Mouse (Mus musculus) embryonic facial prominence, embryonic 15.5 days (tissue): ENCODE data around the gene Plekha8. TPM values are rescaled to one million over a fixed set of nuclear protein-coding genes. Genes with fewer than 3 reads are reported as not detected.

Experiments used
- ATAC-seq: fragments of 200-750 bp; cut with Nextera tagmentation; 2 replicates; pipeline ENCODE4 v1.8.0; 2017; ENCODE audit warnings: low read depth, moderate TSS enrichment; ENCODE audit not compliant: insufficient number of reproducible peaks, low FRiP score, low TSS enrichment
- H3K27ac ChIP-seq: fragments of 300-500 bp; sonication (generic); replicated peaks from 2 replicates; pipeline ENCODE4 v1.5.1; 2015; ENCODE audit warnings: mild to moderate bottlenecking, inconsistent platforms
- H3K27me3 ChIP-seq: fragments of 300-500 bp; sonication (generic); 2 replicates; pipeline ENCODE4 v1.6.1; 2015; ENCODE audit warnings: inconsistent platforms
- H3K36me3 ChIP-seq: fragments of 300-500 bp; sonication (generic); 2 replicates; pipeline ENCODE4 v1.6.1; 2015; ENCODE audit warnings: mild to moderate bottlenecking, inconsistent platforms
- H3K4me1 ChIP-seq: fragments of 300-500 bp; sonication (generic); 2 replicates; pipeline ENCODE4 v1.6.1; 2015; ENCODE audit warnings: inconsistent platforms
- H3K4me2 ChIP-seq: fragments of 300-500 bp; sonication (generic); replicated peaks from 2 replicates; pipeline ENCODE4 v1.6.1; 2015; ENCODE audit warnings: mild to moderate bottlenecking, inconsistent platforms
- H3K4me3 ChIP-seq: fragments of 300-500 bp; sonication (generic); replicated peaks from 2 replicates; pipeline ENCODE4 v1.5.1; 2015; ENCODE audit warnings: mild to moderate bottlenecking, inconsistent platforms
- H3K9ac ChIP-seq: fragments of 300-500 bp; sonication (generic); 2 replicates; pipeline ENCODE4 v1.6.1; 2015; ENCODE audit warnings: inconsistent platforms
- H3K9me3 ChIP-seq: fragments of 300-500 bp; sonication (generic); replicated peaks from 2 replicates; pipeline ENCODE4 v1.6.1; 2016; ENCODE audit warnings: inconsistent platforms
- WGBS: fragments of 180-500 bp; shearing (Covaris S2); methylation state at CpG from one replicate; pipeline ENCODE4 v1.1.7; 2015; 5-methylcytosine and 5-hydroxymethylcytosine counted together
- polyA plus RNA-seq: library from polyadenylated mRNA; unstranded; fragments of >200 nt; fragmentation: Nextera tagmentation; extraction: Ambion mirVana; gene quantifications from 2 replicates; pipeline ENCODE4 v1.2.1, GENCODE M21; 2015

Plekha8 gene
- polyA plus RNA-seq, 1 experiment from 2014 or later = 6.7 TPM

- H3K9ac ChIP-seq = no peak overlapping the region
- H3K27ac ChIP-seq = no peak overlapping the region
- 0 out of 2 replicates have a peak, but pooled peaks cover 3% of the 10 kb centered on the region for H3K4me1 ChIP-seq
- ATAC-seq = no peak
- 97% methylated on average over 1 of the region's 1 CpGs for WGBS
- no peaks in the 10 kb centered on the region for H3K9me3 ChIP-seq
- H3K4me3 ChIP-seq = no peak overlapping the region
- peaks cover 7% of the 10 kb centered on the region; the same call in 1 of the 2 replicates for H3K36me3 ChIP-seq
- no peak overlapping the region for H3K4me2 ChIP-seq
- H3K27me3 ChIP-seq = no peaks in the 10 kb centered on the region
These were observed 9.2 kb downstream of the Plekha8 start for GRCm38 (mm10) chr6:54604001-54604715.

GRCm38 (mm10) chr6:54606241-54606640, 11.3 kb downstream of the Plekha8 start:
- Histone ChIP-seq H3K4me2 (no peak overlapping the region), H3K27ac (no peak overlapping the region), H3K36me3 (peaks cover 7% of the 10 kb centered on the region; the same call in 1 of the 2 replicates), H3K9me3 (no peaks in the 10 kb centered on the region; the same call in 1 of the 2 replicates), H3K27me3 (no peaks in the 10 kb centered on the region), H3K4me1 (0 out of 2 replicates have a peak, but pooled peaks cover 3% of the 10 kb centered on the region), H3K4me3 (no peak overlapping the region), H3K9ac (no peak overlapping the region)
- no peak for ATAC-seq
- 72% methylated on average over 4 of the region's 4 CpGs for WGBS

- no peaks in the 10 kb centered on the region for H3K9me3 ChIP-seq
- no peak for ATAC-seq
- H3K36me3 ChIP-seq = peaks cover 12% of the 10 kb centered on the region; the same call in 1 of the 2 replicates
- no peak overlapping the region for H3K4me2 ChIP-seq
- H3K4me3 ChIP-seq = no peak overlapping the region
- no peaks in the 10 kb centered on the region for H3K4me1 ChIP-seq
- no peak overlapping the region for H3K9ac ChIP-seq
- H3K27ac ChIP-seq = no peak overlapping the region
- H3K27me3 ChIP-seq = no peaks in the 10 kb centered on the region
- 54% methylated on average over 3 of the region's 3 CpGs for WGBS
These were observed 22.5 kb downstream of the Plekha8 start for GRCm38 (mm10) chr6:54617363-54617762.

GRCm38 (mm10) chr6:54619530-54619929, 24.6 kb downstream of the Plekha8 start:
- Histone ChIP-seq H3K36me3 (peaks cover 18% of the 10 kb centered on the region), H3K9ac (no peak overlapping the region), H3K4me3 (no peak overlapping the region), H3K4me2 (no peak overlapping the region), H3K4me1 (no peaks in the 10 kb centered on the region), H3K27me3 (no peaks in the 10 kb centered on the region), H3K27ac (no peak overlapping the region), H3K9me3 (no peaks in the 10 kb centered on the region)
- WGBS = 96% methylated on average over 7 of the region's 7 CpGs
- no peak for ATAC-seq

- Histone ChIP-seq H3K36me3 (peaks cover 21% of the 10 kb centered on the region), H3K4me1 (no peaks in the 10 kb centered on the region), H3K4me3 (no peak overlapping the region), H3K4me2 (no peak overlapping the region), H3K9me3 (no peaks in the 10 kb centered on the region), H3K27me3 (no peaks in the 10 kb centered on the region), H3K27ac (no peak overlapping the region), H3K9ac (no peak overlapping the region)
- 69% methylated on average over 4 of the region's 4 CpGs for WGBS
- no peak for ATAC-seq
These were observed 25.4 kb downstream of the Plekha8 start for GRCm38 (mm10) chr6:54620357-54620756.

- ATAC-seq = no peak
- Histone ChIP-seq H3K36me3 (peaks cover 32% of the 10 kb centered on the region), H3K4me1 (no peaks in the 10 kb centered on the region), H3K27me3 (no peaks in the 10 kb centered on the region), H3K4me3 (no peak overlapping the region), H3K9me3 (no peaks in the 10 kb centered on the region), H3K4me2 (no peak overlapping the region), H3K27ac (no peak overlapping the region), H3K9ac (no peak overlapping the region)
- 90% methylated on average over 3 of the region's 3 CpGs for WGBS
These were observed 33.5 kb downstream of the Plekha8 start for GRCm38 (mm10) chr6:54628381-54628780.

GRCm38 (mm10) chr6:54629734-54630133, 34.8 kb downstream of the Plekha8 start:
- Histone ChIP-seq H3K27me3 (no peaks in the 10 kb centered on the region), H3K4me3 (no peak overlapping the region), H3K27ac (no peak overlapping the region), H3K4me1 (no peaks in the 10 kb centered on the region), H3K36me3 (peaks cover 20% of the 10 kb centered on the region; the same call in 1 of the 2 replicates), H3K9me3 (no peaks in the 10 kb centered on the region), H3K9ac (no peak overlapping the region), H3K4me2 (no peak overlapping the region)
- WGBS = 38% methylated on average over 7 of the region's 7 CpGs
- no peak for ATAC-seq

DNA sequence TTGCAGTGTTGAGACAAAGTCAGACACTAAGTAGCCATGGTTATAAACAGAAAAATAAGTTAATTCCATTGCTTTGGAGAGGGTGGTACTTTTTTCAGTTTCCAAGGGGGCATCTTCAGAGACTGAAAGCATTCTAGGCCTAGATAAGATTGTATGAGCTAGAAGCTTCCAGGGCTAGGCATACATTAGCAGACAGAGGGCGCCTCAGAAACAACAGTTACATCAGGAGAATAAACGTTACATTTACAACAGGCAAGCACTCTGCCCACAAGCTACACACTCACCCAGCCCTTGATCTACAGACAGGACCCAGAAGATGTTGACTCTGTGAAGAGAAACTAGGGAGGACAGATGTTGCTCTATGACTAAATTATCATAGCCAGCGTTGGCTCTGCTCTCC, 36.6 kb downstream of the Plekha8 start:
- H3K27ac ChIP-seq = no peak overlapping the region
- no peak for ATAC-seq
- no peaks in the 10 kb centered on the region for H3K4me1 ChIP-seq
- no peak overlapping the region for H3K9ac ChIP-seq
- H3K4me3 ChIP-seq = no peak overlapping the region
- H3K27me3 ChIP-seq = no peaks in the 10 kb centered on the region
- no peaks in the 10 kb centered on the region for H3K9me3 ChIP-seq
- 0 out of 2 replicates have a peak, but pooled peaks cover 22% of the 10 kb centered on the region for H3K36me3 ChIP-seq
- 44% methylated on average over 3 of the region's 3 CpGs for WGBS
- H3K4me2 ChIP-seq = no peak overlapping the region

GRCm38 (mm10) chr6:54639877-54640276, 45.0 kb downstream of the Plekha8 start:
- H3K27ac ChIP-seq = no peak overlapping the region
- WGBS = 83% methylated on average over 3 of the region's 3 CpGs
- H3K9me3 ChIP-seq = no peaks in the 10 kb centered on the region
- H3K36me3 ChIP-seq = peaks cover 19% of the 10 kb centered on the region
- H3K4me1 ChIP-seq = no peaks in the 10 kb centered on the region
- no peak overlapping the region for H3K9ac ChIP-seq
- ATAC-seq = no peak
- no peaks in the 10 kb centered on the region for H3K27me3 ChIP-seq
- no peak overlapping the region for H3K4me3 ChIP-seq
- H3K4me2 ChIP-seq = no peak overlapping the region

DNA sequence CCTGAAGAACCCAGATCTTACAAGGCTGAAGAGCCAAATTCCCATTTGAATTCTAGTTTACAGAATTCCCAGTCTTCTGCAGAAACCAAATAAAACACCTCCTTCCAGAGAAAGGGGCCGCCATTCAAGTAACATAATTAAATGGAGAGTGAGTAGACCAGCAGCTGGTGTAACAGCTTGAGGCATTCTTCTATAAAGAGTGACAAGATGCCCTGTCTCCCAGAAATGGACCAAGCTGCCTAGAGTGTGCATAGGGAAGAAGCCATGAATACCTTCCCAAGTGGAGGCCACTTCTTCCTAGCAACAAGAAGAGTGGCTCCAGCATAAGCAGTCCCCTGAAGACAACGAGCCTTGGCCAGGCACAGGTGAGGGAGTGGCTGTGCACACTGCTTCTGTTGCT, 47.0 kb downstream of the Plekha8 start:
- Histone ChIP-seq H3K27me3 (no peaks in the 10 kb centered on the region), H3K4me2 (no peak overlapping the region), H3K4me1 (no peaks in the 10 kb centered on the region), H3K36me3 (peaks cover 12% of the 10 kb centered on the region), H3K9ac (no peak overlapping the region), H3K4me3 (no peak overlapping the region), H3K27ac (no peak overlapping the region), H3K9me3 (no peaks in the 10 kb centered on the region)
- 89% methylated on average over 2 of the region's 2 CpGs for WGBS
- ATAC-seq = no peak

GRCm38 (mm10) chr6:54643181-54643580, 48.3 kb downstream of the Plekha8 start:
- 80% methylated on average over 4 of the region's 4 CpGs for WGBS
- Histone ChIP-seq H3K4me1 (no peaks in the 10 kb centered on the region), H3K4me2 (no peak overlapping the region), H3K9me3 (no peaks in the 10 kb centered on the region), H3K36me3 (peaks cover 9% of the 10 kb centered on the region), H3K27ac (no peak overlapping the region), H3K4me3 (no peak overlapping the region), H3K27me3 (no peaks in the 10 kb centered on the region), H3K9ac (no peak overlapping the region)
- ATAC-seq = no peak
